Mouse (Mus musculus): ENCODE data around the gene Rbm34. TPM values are rescaled to one million over a fixed set of nuclear protein-coding genes. Genes with fewer than 3 reads are reported as not detected.
"Not testable (repeated sequence)": the region's sequence is repeated elsewhere in the genome, so short reads cannot be mapped to it uniquely, and the experiment has no call there.

Gene Rbm34
- total RNA-seq (2015; ENCODE audit: low replicate concordance) (6.8 and 10.9 TPM in 2 replicates), total RNA-seq (2017; ENCODE audit: low replicate concordance) (8.7 and 10.8 TPM in 2 replicates)

DNA sequence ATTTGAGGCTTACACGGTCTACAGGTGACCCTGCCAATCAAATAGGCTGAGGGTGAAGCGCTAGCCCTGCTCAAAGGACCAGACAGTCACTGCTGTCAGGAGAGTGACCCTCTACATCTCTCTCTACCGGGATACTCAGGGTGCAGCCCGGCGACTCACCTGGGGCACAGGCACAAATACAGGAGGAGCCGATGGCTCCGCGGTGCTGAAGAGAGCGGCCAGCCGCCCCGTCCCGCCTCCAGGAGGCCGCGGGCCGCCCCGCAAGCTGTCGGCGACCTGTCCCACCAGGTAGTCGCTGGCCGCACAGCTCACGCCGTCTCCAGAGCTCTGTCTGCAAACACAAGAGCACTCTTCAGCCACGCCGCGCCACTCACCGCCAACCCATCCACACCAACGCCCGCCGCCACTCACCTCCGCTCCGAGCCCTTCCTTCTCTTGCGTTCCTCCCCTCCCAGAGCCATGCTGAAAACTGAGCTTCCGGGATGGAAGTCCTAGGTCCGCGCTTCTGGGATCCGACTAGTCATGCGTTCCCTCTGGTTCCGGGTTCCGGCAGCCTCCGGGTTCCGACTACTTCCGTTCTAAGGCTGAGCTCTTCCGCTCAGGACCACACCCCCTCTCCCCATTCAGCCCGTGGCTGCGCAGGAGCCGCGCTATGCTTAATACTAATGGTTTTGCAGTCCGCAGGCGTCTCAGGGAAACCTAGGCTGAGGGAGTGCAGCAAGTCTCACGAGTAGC is at the start of gene Rbm34:
Rbm34 (minus strand) TSS at position 493 of the 735 bp plus-strand sequence.
- peak; percentile 98 for ATAC-seq (replicated peaks; ENCODE audit: low FRiP score, poor library complexity, severe bottlenecking)

DNA sequence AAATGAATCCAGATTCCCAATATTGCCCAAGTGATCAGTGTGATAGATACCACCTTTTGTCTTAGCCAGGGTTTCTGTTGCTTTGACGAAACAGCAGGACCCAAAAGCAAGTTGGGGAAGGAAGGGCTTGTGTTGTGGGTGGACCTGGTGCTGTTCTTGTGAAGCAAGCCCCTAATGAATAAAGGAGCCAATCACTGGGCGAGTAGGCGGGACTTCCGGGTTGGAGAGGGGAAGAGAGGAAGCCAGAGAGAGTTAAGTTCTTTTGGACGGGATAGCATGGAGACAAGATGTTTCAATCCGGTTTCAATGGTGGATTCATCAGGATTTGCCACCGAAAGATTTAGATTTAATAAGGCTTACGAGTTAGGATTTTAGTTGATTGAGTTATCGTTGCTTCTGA is 40.8 kb upstream of the Rbm34 start:
- no peak for ATAC-seq (replicated peaks; ENCODE audit: low FRiP score, poor library complexity, severe bottlenecking)

DNA sequence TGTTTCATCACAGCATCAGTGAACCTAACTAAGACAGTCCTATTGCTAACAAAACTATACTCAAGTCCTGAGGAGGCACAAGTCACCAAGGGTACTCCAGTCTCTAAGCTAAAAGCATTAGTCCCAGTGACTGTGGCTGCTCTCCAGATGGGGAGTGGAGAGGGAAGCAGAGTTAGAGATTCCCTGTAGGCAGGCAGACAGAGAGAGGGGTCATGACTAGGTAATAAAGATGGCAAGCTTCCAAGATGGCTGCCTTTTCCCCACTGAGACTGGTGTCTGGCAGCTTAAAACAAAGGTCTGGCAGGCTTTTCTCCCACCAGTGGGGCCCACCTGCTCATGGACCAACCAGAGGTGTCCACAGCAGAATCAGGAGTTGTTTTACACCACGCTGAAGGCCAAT is 23.6 kb upstream of the Rbm34 start:
- ATAC-seq (replicated peaks; ENCODE audit: low FRiP score, poor library complexity, severe bottlenecking) = no peak

DNA sequence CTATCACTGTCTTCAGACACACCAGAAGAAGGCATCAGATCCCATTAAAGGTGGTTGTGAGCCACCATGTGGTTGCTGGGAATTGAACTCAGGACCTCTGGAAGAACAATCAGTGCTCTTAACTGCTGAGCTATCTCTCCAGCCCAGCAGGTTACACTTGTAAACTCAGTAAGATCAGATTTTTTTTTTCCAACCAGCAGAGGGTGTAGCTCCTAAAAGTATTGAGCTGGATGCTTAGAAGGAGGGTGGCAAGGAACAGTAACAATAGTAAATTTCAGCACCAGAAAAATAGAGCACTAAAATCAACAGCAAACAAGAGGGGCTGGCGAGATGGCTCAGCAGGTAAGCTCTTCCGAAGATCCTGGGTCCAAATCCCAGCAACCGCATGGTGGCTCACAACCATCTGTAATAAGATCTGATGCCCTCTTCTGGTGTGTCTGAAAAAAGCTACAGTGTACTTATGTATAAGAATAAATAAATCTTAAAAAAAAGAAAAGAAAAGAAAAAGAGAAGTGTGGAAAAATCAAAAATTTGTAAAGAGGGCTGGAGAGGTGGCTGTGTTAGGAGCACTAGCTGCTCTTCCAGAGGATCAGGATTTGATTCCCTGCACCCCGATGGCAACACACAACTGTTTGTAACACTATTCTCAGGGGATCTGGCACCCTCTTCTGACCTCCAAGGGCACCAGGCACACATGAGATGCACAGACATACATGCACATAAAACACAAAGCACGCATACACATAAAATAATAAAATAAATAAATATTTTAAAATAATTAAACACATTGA is 18.7 kb upstream of the Rbm34 start:
- no peak for ATAC-seq (replicated peaks; ENCODE audit: low FRiP score, poor library complexity, severe bottlenecking)

DNA sequence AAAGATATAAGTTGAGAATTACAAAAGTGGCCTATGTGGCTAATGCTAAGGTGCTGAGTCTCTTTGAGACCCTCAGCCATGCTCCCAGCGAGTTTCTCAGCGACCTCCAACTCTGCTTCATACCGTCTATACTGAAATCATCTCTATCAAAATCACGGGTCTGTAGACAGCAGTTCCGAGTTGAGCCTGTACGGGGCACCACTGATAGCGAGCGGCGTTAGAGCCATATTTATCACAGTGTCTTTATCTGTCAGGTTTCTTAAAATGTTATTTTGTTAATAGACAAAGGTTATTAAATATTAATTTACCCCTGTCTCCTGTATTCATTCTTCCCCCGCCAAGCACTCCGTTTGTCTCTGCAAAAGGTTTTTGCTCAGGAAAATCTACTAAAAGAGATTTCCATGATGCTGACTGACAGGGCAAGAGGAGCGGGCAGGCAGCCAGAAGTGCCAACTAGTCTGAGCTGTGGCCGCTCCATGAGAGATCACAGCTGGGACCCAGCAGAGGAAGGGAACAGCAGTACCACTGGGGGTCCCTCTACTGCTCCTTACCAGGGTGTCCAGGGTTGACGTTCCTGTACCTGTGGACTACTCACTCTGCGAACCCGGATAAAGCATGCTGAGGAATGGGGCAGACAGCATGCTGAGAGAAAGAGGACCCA is 17.6 kb upstream of the Rbm34 start:
- ATAC-seq (replicated peaks; ENCODE audit: low FRiP score, poor library complexity, severe bottlenecking) = no peak

DNA sequence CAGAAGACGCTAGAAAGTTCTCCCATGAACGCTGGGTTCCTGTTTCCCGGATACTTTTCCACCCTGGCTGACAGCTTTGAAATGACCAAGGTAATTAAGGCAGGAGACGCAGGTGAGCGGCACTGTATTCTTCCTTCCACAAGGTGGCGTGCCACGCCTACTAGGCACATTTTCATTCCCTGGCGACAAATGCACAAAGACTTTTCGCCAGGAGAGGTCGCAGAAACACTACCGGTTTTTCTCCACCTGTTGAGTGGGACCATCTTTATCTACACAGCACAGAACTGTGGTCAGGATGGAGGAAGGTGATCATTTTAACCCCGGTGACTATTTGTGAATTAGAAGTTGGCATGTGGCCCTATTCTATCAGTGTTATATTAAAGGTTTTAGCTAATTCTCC is 15.6 kb upstream of the Rbm34 start:
- peak; percentile 71 for ATAC-seq (replicated peaks; ENCODE audit: low FRiP score, poor library complexity, severe bottlenecking)

DNA sequence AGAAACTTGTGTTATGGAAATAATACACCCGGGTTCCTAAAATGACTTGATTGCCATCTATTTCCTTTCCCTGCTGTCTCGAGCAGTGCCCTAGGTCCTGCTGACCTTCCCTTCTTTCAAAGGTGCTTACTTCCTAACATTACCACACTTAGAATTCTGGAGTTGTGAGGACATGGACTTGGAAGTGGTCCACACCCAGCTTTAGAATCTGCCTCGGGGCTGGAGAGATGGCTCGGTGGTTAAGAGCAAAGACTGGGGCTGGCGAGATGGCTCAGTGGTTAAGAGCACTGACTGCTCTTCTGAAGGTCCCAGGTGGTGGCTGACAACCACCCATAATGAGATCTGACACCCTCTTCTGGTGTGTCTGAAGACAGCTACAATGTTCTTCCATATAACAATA is 9.2 kb upstream of the Rbm34 start:
- no peak for ATAC-seq (replicated peaks; ENCODE audit: low FRiP score, poor library complexity, severe bottlenecking)

DNA sequence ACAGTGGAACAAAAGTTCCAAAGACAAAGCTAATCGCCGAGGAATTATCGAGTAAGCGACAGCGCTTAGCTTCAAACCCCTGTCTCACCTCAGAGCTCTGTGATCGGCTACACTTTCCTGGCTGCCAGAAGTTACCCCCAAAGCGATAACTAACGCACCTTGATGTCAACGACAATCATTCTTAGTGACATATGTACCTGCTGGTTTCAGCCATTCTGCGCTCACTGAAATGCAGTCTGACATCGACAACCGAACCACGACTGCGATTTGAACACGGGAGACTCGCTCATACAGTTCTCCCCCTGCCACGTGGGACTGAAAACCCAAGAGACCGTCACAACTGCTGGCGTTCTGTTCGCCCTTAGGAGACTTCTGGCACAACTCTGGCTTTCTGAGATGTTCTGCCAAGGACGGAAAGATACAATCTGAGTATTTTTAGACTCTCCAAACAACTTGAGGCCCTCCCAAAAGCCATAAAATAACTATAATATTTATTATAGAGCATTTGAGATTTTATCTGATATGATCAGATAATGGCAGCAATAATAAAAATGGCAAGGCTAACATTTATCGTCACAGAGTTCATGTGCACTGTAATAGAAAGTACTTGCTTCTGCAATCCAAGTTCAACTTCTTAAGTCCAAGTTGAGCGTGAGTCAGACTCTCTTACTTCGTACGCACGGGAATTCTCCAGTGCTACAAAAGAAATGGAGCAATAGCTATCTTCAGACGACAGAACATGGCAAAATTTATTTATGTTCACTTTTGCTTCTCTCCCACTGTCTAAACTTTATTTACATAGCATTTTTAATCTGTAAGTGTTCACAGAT is 8.4 kb upstream of the Rbm34 start:
- no peak for ATAC-seq (replicated peaks; ENCODE audit: low FRiP score, poor library complexity, severe bottlenecking)

DNA sequence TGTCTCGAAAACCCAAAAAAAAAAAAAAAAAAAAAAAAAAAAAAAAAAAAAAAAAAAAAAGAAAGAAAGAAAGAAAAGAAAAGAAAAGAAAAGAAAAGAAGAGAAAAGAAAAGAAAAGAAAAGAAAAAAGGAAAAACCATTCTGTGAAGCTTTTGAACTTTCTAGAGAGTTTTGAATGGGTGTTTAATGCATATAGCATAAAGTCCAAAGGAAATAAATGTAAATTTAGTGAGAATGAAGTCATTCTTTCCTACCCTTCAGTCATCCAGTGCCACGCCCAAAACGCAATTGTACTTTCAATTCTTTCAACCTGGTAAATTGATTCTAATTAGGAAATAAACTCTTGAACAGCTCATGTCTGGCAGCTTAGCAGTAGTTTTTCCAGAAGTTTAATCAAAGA is 7.7 kb upstream of the Rbm34 start:
- ATAC-seq (replicated peaks; ENCODE audit: low FRiP score, poor library complexity, severe bottlenecking) = not testable (repeated sequence)

DNA sequence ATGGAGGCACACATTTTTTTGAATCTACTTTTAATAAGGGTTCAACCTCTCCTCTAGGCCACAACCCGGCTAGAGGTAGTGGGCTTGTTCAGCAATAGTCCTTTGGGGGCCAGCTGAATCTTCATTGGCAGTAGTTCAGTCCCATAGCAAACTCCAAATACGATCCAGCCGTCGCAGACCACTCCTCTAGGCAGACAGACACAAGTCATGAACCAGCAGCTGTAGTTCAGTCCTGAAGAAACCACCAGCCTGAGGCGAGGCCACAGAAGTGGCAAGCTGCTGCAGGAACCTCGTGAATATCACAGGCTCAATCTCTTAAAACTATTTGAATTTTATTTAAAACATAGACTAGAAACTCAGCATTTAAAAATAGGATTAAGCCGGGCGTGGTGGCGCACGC is 7.2 kb upstream of the Rbm34 start:
- ATAC-seq (replicated peaks; ENCODE audit: low FRiP score, poor library complexity, severe bottlenecking) = no peak

DNA sequence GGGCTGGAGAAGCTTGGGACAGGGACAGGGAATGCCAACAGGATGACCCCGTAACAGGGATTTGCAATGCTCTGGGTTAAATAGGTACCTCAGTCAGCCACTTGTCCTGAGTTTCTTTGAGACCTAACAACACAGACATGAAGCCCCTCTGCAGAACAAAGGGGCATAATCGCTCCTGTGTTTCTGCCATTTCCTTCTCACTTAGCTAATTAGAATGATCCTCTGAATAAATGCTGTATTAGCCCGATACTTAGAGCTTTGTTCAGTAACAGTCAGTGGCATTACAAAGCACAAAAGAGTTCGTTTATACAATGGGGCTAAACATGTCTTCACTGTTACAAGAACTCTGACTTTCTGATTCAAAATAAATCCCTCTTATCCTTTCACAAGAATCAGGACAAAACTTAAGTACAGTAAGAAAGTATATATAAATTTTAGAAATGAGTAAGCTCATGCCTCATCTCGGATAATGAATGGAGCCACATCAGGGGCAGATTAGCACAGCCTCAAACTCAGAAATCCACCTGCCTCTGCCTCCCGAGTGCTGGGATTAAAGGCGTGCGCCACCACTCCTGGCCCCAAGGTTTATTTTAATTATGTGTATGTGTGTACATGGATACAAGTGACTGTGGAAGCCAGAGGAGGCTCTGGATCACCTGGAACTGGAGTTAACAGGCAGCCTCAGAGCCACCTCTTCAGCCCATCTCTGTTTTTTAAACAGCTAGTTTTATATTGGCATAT is 5.9 kb upstream of the Rbm34 start:
- no peak for ATAC-seq (replicated peaks; ENCODE audit: low FRiP score, poor library complexity, severe bottlenecking)

DNA sequence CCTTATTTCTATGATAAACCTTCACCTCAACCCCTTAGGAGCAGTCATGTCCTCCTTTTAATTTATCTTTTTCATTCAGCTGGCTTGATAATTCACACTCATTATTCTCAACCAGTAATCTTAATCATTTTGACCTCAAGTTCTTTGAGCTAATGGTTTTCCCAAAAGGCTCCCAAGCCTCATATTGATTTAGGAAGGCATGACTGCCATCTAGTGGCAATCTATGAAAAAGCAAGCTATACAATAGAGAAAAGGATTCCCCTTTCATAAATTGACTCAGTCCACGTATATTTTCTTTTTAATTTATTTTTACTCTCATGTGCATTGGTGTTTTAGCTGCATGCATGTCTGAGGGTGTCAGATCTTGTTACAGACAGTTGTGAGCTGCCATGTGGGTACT is 4.8 kb upstream of the Rbm34 start:
- ATAC-seq (replicated peaks; ENCODE audit: low FRiP score, poor library complexity, severe bottlenecking) = 0 out of 2 replicates have a peak, but pooled peaks have one; percentile 41

DNA sequence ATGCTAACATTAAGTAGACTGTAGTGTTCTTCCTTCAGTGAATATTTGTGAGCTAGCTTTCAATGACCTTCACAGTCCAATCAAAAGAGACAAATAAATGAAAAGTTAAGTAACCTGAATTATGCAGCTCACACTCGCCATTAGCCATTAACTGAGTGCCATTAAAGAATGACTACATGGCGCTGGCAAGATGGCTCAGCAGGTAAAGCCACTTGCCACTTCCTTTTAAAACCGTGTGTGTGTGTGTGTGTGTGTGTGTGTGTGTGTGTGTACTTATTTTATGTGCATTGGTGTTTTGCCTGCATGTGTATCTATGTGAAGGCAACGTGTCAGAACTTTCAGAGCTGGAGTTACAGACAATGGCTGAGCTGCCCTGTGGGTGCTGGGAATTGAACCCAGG is 3.6 kb upstream of the Rbm34 start:
- no peak for ATAC-seq (replicated peaks; ENCODE audit: low FRiP score, poor library complexity, severe bottlenecking)

DNA sequence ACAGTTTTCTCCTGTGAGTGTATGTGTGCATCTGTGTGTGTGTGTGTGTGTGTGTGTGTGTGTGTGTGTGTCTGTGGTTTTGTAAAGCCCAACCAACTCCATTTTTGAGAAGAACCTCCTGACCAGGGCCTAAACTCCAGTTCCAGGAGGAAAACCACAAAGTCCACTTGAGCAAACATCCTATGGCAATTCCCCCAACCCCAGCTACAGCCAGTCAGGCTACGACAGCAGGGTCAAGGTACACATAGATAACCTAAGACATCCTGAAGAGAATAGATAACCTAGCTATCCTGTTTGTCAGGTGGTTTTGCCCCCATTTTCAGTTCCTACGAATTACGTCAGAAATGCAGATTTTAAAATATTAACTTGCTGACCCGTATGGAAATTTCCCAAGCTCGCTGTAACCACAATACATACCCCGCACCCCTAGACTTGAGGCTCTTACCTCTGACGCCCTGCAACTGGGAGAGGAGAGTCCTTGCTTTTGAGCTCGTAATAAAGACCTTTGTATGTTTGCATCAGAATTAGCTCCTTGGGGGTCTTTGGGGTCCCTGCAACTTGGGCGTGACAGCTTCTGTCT is 2.9 kb upstream of the Rbm34 start:
- no peak for ATAC-seq (replicated peaks; ENCODE audit: low FRiP score, poor library complexity, severe bottlenecking)

DNA sequence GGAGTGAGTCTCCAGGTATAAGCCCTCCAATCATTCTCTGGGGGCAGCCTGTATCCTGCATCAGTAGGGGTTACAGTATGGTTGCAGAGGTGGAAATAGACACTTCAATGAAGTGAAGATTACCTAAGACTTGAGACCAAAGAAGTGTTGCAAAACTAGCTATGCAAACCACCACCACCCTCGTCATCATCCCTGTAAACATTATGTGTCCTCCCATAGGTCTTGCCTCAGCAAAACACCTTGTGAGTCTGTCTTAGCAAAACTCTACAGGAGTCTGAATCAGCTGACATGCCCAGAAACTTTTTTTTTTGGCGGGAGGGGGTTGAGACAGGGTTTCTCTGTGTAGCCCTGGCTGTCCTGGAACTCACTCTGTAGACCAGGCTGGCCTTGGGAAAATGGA is 1.8 kb upstream of the Rbm34 start:
- ATAC-seq (replicated peaks; ENCODE audit: low FRiP score, poor library complexity, severe bottlenecking) = no peak

DNA sequence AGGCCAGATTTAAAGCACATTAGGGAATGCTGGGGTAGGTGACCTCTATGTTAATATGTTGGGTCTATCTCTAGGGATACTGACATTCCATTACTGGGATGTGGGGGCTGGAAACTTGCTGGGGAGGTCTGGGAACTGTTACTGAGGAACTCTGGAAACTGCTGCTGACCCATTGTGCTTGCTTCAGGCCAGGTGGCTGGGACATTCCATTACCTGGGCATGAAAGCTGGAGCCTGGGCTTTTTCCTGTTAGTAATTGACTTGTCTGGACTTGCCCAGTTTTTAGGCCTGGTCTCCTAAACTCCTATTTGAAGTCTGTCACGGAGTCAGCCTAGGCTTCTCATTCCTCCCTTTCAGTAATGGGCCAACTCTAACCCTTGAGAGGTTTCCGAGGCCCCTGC is 1.2 kb upstream of the Rbm34 start:
- no peak for ATAC-seq (replicated peaks; ENCODE audit: low FRiP score, poor library complexity, severe bottlenecking)

DNA sequence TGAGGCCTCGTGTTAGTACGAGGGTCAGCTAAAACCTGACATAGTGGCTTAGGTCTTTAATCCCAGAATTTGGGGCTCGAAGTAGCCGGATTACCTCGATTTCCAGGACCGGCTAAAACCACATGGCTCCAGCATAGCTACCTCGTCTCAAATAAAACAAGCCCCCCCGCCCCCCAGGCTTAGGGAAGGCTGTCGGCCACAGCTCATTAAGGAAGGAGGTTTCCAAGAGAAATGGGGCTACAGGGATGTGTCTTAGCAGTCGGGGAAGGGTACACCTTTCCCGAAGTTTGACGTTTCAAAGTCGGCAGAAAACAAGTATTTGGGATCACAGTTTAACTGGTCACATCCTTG is 418 bp upstream of the Rbm34 start:
- no peak for ATAC-seq (replicated peaks; ENCODE audit: low FRiP score, poor library complexity, severe bottlenecking)

DNA sequence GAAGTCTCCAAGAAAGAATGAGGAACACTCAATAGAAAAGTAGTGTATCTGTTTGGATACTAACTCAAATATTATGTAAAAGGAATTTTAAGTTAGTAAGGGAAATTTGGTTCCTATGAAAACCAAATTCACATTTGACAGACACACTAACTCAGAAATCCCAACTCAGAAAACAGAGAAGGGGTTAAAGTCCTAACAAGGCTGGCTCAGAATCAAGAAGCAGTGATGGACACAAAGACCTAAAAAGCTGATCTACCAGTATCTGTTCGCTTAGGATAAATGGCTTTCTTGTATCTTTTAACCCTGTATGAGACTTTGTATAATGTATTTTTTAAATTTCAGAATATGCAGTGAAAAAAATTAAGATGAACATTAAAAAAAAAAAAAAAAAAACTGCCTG is 1.3 kb downstream of the Rbm34 start:
- no peak for ATAC-seq (replicated peaks; ENCODE audit: low FRiP score, poor library complexity, severe bottlenecking)

DNA sequence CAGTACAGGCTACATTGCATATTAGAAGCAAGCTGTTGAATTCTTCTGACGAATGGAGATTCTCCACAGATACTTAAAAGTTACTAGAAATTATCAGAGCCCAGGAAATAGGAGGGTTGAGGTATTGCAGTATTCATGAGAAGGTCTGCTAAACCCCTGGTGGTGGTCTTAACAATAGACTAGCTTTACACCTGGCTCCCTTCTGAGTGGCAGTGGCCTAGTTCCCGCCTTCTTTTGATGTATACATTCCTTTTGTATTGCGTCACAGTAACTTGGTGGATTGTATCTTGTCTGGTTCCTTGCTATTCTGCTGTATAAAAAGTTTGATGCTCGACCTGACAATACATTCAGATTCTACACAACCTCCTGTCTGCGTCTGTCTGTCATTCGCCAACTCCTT is 2.8 kb downstream of the Rbm34 start:
- ATAC-seq (replicated peaks; ENCODE audit: low FRiP score, poor library complexity, severe bottlenecking) = no peak
